8 mouse cellular contexts compared by ENCODE assay signal in genomic region chr7:16405516-16406351, GRCm38 (mm10). TPM values are rescaled to one million over a fixed set of nuclear protein-coding genes. Genes with fewer than 3 reads are reported as not detected.
DNase-seq lines count a peak whose midpoint lies in the region; ATAC-seq lines count a peak whose summit lies in the region.

No protein-coding gene starts in this region.

- H3K9me3 ChIP-seq in intestine, embryonic 14.5 days (ENCODE audit: control insufficient read depth, low read length), result no peaks in the 10 kb centered on the region
- no peaks in the 10 kb centered on the region for H3K9me3 ChIP-seq in limb, embryonic 13.5 days
- H3K9me3 ChIP-seq in midbrain, embryonic 13.5 days, result no peaks in the 10 kb centered on the region
- no peaks in the 10 kb centered on the region for H3K9me3 ChIP-seq in stomach, embryonic 16.5 days (replicated peaks; ENCODE audit: control insufficient read depth, low read length)

- 0 out of 2 replicates have a peak overlapping the region, but pooled peaks have one; percentile 0 for H3K4me3 ChIP-seq in intestine, embryonic 14.5 days (ENCODE audit: low read depth, low read length)
- no peak overlapping the region for H3K4me3 ChIP-seq in limb, embryonic 13.5 days
- peak overlapping the region; percentile 8; the same call in 1 of the 2 replicates for H3K4me3 ChIP-seq in midbrain, embryonic 13.5 days (replicated peaks)
- peak overlapping the region; percentile 21 for H3K4me3 ChIP-seq in stomach, embryonic 16.5 days (replicated peaks; ENCODE audit: low read length)

- peak; percentile 35 to 38 for DNase-seq in left cerebral cortex, adult 18-20 months (ENCODE audit: low spot score in 2 of 2)
- no peak for DNase-seq in left cerebral cortex, adult 11 months (ENCODE audit: low spot score)
- DNase-seq in gastrocnemius, postnatal 4 days (ENCODE audit: low spot score in 2 of 2), result peak; percentile 41 to 71
- DNase-seq in intestine, embryonic 14.5 days (ENCODE audit: low spot score), result peak; percentile 60

- no peaks in the 10 kb centered on the region for H3K27me3 ChIP-seq in intestine, embryonic 14.5 days (replicated peaks; ENCODE audit: control insufficient read depth, insufficient read depth, low read length)
- no peaks in the 10 kb centered on the region for H3K27me3 ChIP-seq in limb, embryonic 13.5 days
- no peaks in the 10 kb centered on the region for H3K27me3 ChIP-seq in midbrain, embryonic 13.5 days
- no peaks in the 10 kb centered on the region for H3K27me3 ChIP-seq in stomach, embryonic 16.5 days (ENCODE audit: control insufficient read depth, insufficient read depth, low read length)

- H3K36me3 ChIP-seq in intestine, embryonic 14.5 days (ENCODE audit: control insufficient read depth, insufficient read depth, low read length), result 0 out of 2 replicates have a peak, but pooled peaks cover 13% of the 10 kb centered on the region
- H3K36me3 ChIP-seq in limb, embryonic 13.5 days, result peaks cover 18% of the 10 kb centered on the region
- H3K36me3 ChIP-seq in midbrain, embryonic 13.5 days, result no peaks in the 10 kb centered on the region
- H3K36me3 ChIP-seq in stomach, embryonic 16.5 days (ENCODE audit: control insufficient read depth, insufficient read depth, low read length), result no peaks in the 10 kb centered on the region

- peak overlapping the region; percentile 73 for H3K27ac ChIP-seq in intestine, embryonic 14.5 days (ENCODE audit: low read depth)
- peak overlapping the region; percentile 76; the same call in 1 of the 2 replicates for H3K27ac ChIP-seq in limb, embryonic 13.5 days
- H3K27ac ChIP-seq in midbrain, embryonic 13.5 days, result peak overlapping the region; percentile 27
- peak overlapping the region; percentile 98 for H3K27ac ChIP-seq in stomach, embryonic 16.5 days (ENCODE audit: low read length)

- peaks cover 30% of the 10 kb centered on the region for H3K4me1 ChIP-seq in intestine, embryonic 14.5 days (replicated peaks; ENCODE audit: control insufficient read depth, insufficient read depth, low read length)
- peaks cover 33% of the 10 kb centered on the region for H3K4me1 ChIP-seq in limb, embryonic 13.5 days
- peaks cover 35% of the 10 kb centered on the region for H3K4me1 ChIP-seq in midbrain, embryonic 13.5 days (replicated peaks)
- H3K4me1 ChIP-seq in stomach, embryonic 16.5 days (ENCODE audit: control insufficient read depth, insufficient read depth, low read length), result peaks cover 34% of the 10 kb centered on the region

- H3K4me2 ChIP-seq in intestine, embryonic 14.5 days (ENCODE audit: low read length), result peak overlapping the region; percentile 39
- H3K4me2 ChIP-seq in limb, embryonic 13.5 days (replicated peaks), result peak overlapping the region; percentile 42
- peak overlapping the region; percentile 35 for H3K4me2 ChIP-seq in midbrain, embryonic 13.5 days (replicated peaks)
- peak overlapping the region; percentile 48 for H3K4me2 ChIP-seq in stomach, embryonic 16.5 days (ENCODE audit: low read depth, low read length)

- no peak overlapping the region; the same call in 1 of the 2 replicates for H3K9ac ChIP-seq in intestine, embryonic 14.5 days (ENCODE audit: low read length)
- peak overlapping the region; percentile 46; the same call in 1 of the 2 replicates for H3K9ac ChIP-seq in limb, embryonic 13.5 days
- peak overlapping the region; percentile 49 for H3K9ac ChIP-seq in midbrain, embryonic 13.5 days (replicated peaks)
- peak overlapping the region; percentile 69 for H3K9ac ChIP-seq in stomach, embryonic 16.5 days (ENCODE audit: low read length)

- peak; percentile 50 for ATAC-seq in common myeloid progenitor, adult 5-6 weeks (replicated peaks; ENCODE audit: low read depth, poor library complexity, severe bottlenecking)
- 0 out of 2 replicates have a peak, but pooled peaks have one; percentile 20 for ATAC-seq in intestine, embryonic 14.5 days (replicated peaks; ENCODE audit: low FRiP score, low TSS enrichment, low read depth)
- no peak for ATAC-seq in limb, embryonic 13.5 days (ENCODE audit: low FRiP score, low read depth)
- ATAC-seq in midbrain, embryonic 13.5 days, result no peak
- ATAC-seq in stomach, embryonic 16.5 days (ENCODE audit: insufficient read depth, low FRiP score), result peak; percentile 85

- 34% methylated on average over 11 of the region's 11 CpGs for WGBS in intestine, embryonic 14.5 days
- 71% methylated on average over 11 of the region's 11 CpGs for WGBS in limb, embryonic 13.5 days
- 78% methylated on average over 11 of the region's 11 CpGs for WGBS in midbrain, embryonic 13.5 days
- 16% methylated on average over 11 of the region's 11 CpGs for WGBS in stomach, embryonic 16.5 days

RNA-seq across cellular contexts. Expression of gene Zc3h4, which starts 5.0 kb away (rescaled TPM):
- total RNA-seq in left cerebral cortex, adult 18-20 months (2021), result 10 to 100 TPM; 52.7 to 60.7 TPM
- total RNA-seq in common myeloid progenitor, adult 5-6 weeks (2017), result 31.5 and 52.8 TPM in 2 replicates
- 10 to 100 TPM; 49.3 to 51.8 TPM for total RNA-seq in gastrocnemius, postnatal 4 days (2021)
- polyA plus RNA-seq in intestine, embryonic 14.5 days (2014; fragmentation: Nextera tagmentation; extraction: Ambion mirVana), result 16.4 TPM in 2 replicates
- 18.2 and 18.5 TPM in 2 replicates for polyA plus RNA-seq in limb, embryonic 13.5 days (2015; fragmentation: Nextera tagmentation; extraction: Ambion mirVana)
- 18.2 and 22.1 TPM in 2 replicates for polyA plus RNA-seq in midbrain, embryonic 13.5 days (2015; fragmentation: Nextera tagmentation; extraction: Ambion mirVana)
- 9.7 and 10.4 TPM in 2 replicates for polyA plus RNA-seq in stomach, embryonic 16.5 days (2015; fragmentation: Nextera tagmentation; extraction: Ambion mirVana)

RNA-seq across cellular contexts. Expression of gene Sae1, which starts 18.1 kb away (rescaled TPM):
- total RNA-seq in left cerebral cortex, adult 18-20 months (2021), result 100 to 1,000 TPM; 114 to 119 TPM
- total RNA-seq in common myeloid progenitor, adult 5-6 weeks (2017), result 424 and 443 TPM in 2 replicates
- 10 to 100 TPM; 76.3 to 77.6 TPM for total RNA-seq in gastrocnemius, postnatal 4 days (2021)
- polyA plus RNA-seq in intestine, embryonic 14.5 days (2014; fragmentation: Nextera tagmentation; extraction: Ambion mirVana), result 294 and 315 TPM in 2 replicates
- 359 and 362 TPM in 2 replicates for polyA plus RNA-seq in limb, embryonic 13.5 days (2015; fragmentation: Nextera tagmentation; extraction: Ambion mirVana)
- 267 and 272 TPM in 2 replicates for polyA plus RNA-seq in midbrain, embryonic 13.5 days (2015; fragmentation: Nextera tagmentation; extraction: Ambion mirVana)
- 256 and 262 TPM in 2 replicates for polyA plus RNA-seq in stomach, embryonic 16.5 days (2015; fragmentation: Nextera tagmentation; extraction: Ambion mirVana)

RNA-seq across cellular contexts. Expression of gene Tmem160, which starts 46.8 kb away (rescaled TPM):
- total RNA-seq in left cerebral cortex, adult 18-20 months (2021), result 10 to 100 TPM; 75.9 to 81.5 TPM
- total RNA-seq in common myeloid progenitor, adult 5-6 weeks (2017), result 14.8 and 22.5 TPM in 2 replicates
- 10 to 100 TPM; 21.1 to 27.2 TPM for total RNA-seq in gastrocnemius, postnatal 4 days (2021)
- 54.1 and 67.2 TPM in 2 replicates for polyA plus RNA-seq in intestine, embryonic 14.5 days (2014; fragmentation: Nextera tagmentation; extraction: Ambion mirVana)
- 44.2 and 44.9 TPM in 2 replicates for polyA plus RNA-seq in limb, embryonic 13.5 days (2015; fragmentation: Nextera tagmentation; extraction: Ambion mirVana)
- polyA plus RNA-seq in midbrain, embryonic 13.5 days (2015; fragmentation: Nextera tagmentation; extraction: Ambion mirVana), result 48.1 and 59.4 TPM in 2 replicates
- polyA plus RNA-seq in stomach, embryonic 16.5 days (2015; fragmentation: Nextera tagmentation; extraction: Ambion mirVana), result 38.4 and 44.2 TPM in 2 replicates

Comparison
In these comparisons a context has a peak if more than half of its experiments do, and no peak if none do; other contexts are left out.
1. ATAC-seq: peak in common myeloid progenitor, adult 5-6 weeks (single experiment), intestine, embryonic 14.5 days (single experiment) and stomach, embryonic 16.5 days (single experiment); none in limb, embryonic 13.5 days (single experiment) and midbrain, embryonic 13.5 days (single experiment).
2. H3K27ac ChIP-seq: peak in every context shown above with its lines; median percentile 98 in stomach, embryonic 16.5 days; 76 in limb, embryonic 13.5 days; 73 in intestine, embryonic 14.5 days; 27 in midbrain, embryonic 13.5 days.
3. Peak in every context shown above with its lines, with median percentiles within 50 percentile points of each other: H3K4me2 ChIP-seq.